Mouse (Mus musculus) c-Kit-negative CD71-positive TER-119-positive erythroid progenitor cells, embryonic 14.5 days (primary cell): ENCODE measurements around the gene Cracr2a.

Experiments used
- DNase-seq: peaks from one replicate; pipeline ENCODE4 v3.0.0-alpha.2; 2013; ENCODE audit warnings: low read depth, low spot score

The Cracr2a gene

GRCm38 (mm10) chr6:127625135-127625534, 64.0 kb downstream of the Cracr2a start:
- peak; percentile 25 for DNase-seq

DNA sequence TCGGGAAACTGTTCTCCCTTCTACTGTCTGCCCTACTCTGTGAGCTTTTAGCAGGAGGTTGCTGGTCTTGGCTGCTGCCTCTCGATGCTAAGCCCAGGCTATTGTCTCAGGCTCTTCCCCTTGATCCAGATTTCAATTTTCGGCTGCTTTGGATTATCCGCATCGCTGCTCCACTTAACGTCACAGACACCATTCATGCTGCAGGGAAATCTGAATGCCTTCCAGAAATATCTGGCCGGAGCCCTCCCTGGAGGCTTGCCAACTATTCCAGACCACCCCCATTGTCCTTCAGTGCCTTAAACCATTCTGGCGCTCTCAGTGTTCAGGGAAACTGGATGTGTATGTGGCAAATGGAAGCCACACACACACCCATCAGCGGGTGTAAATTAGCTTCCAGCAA, 66.3 kb downstream of the Cracr2a start:
- no peak for DNase-seq

DNA sequence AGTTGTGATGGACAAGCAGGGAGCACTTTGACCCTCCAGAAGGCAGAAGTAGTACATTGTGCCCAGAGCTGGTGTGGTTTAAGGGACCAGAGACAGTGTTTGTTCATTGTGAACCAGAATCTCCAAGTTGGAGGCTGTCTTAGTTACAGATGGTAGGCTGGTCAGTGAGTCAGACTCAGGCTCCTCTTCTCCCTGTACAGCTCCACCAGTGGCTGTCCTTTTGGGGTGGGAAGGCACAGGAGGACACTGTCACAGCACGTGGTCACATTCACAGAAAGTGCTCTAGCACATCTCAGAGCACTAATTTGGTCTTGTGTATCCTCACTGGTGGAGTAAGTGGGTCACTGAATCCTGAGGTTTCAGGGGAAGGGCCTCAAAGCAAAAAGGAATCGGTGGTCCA, 68.1 kb downstream of the Cracr2a start:
- DNase-seq = no peak

- DNase-seq = no peak
Measured at GRCm38 (mm10) chr6:127634858-127635257, 73.7 kb downstream of the Cracr2a start.

DNA sequence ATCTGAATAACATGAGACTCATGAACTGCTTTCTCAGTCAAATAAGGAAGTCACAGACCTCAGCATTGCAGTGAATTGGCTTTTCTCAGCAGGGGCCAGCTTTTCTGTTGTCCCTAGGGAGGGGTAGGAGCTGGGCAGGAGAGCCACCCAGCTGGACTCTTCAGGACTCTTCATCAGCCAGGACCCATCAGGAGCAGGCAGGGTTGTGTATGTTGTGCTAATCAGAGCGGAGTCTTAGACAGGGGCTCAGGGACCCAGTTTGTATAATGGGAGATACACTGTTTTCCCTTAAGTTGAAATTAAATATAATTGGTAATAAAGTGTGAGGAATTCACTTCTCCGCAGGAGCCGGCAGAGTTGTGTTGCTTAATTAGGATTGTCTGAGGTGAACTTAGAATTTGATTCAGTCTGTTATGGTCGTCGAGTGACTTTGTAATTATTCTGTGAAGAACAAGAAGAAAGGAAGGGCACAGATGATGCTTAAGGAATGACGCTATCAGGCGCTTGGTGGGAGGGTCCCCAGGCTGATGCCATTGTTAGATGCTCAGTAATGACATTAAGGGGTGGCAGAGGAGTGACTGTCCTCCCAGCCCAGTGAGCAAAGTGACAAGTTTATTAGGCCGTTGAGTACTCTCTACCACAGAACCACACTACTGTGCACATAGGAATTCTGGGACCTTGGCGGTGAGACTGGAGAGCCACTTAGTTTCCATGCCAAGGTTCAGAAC, 74.5 kb downstream of the Cracr2a start:
- DNase-seq = no peak

- no peak for DNase-seq
Measured at GRCm38 (mm10) chr6:127641077-127641801, 80.1 kb downstream of the Cracr2a start.

GRCm38 (mm10) chr6:127655988-127656387, 94.8 kb downstream of the Cracr2a start:
- no peak for DNase-seq

- no peak for DNase-seq
Measured at GRCm38 (mm10) chr6:127657152-127657551, 96.0 kb downstream of the Cracr2a start.

- DNase-seq = no peak
Measured at GRCm38 (mm10) chr6:127659472-127659871, 98.3 kb downstream of the Cracr2a start.

GRCm38 (mm10) chr6:127659966-127660365, 98.8 kb downstream of the Cracr2a start:
- no peak for DNase-seq

DNA sequence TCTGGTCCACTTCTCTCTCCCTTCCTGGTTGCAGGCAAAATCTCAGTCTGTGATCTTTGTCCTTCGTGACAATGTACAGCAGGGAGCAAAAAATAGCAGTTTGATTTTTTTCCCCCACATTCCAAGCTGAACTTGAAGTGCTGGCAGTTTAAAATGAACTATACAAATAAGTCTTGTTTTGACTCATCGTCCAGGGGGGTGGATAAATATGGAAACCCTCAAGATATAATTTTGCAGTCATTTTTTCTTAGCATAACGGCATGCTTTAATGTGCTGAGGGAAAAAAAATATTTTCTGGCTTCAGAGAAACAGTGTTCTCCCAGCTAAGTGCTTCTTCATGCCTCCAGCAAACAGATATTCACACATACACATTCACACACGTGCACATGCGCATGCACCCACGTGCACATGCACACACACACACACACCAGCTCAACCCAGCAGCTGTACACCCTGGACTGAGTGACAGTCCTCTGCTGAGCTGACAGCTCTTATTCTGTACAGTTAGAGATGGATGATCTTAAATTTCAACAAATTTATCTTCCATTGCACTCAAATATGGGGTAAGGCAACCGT, 100.7 kb downstream of the Cracr2a start:
- no peak for DNase-seq

GRCm38 (mm10) chr6:127663263-127663662, 102.1 kb downstream of the Cracr2a start:
- DNase-seq = no peak

DNA sequence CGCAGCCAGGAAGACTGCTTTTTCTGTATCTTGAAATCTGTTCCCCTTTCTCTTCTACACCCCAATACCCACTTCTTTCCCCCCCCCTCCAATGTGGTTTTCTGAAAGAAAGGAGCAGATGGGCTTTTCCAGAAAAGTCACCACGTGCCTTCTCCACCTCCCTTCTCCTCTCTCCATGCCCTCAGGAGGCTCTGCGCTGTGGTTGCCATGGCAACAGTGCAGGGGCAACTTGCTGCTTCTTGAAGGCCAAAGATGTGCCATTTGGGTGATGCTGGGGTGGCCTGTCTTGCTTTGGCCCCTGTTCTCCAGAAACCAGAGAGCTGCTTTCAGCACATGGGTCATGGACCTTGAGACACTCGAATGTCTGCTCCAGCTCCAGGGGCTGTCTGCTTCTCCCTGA, 108.2 kb downstream of the Cracr2a start:
- DNase-seq = no peak

DNA sequence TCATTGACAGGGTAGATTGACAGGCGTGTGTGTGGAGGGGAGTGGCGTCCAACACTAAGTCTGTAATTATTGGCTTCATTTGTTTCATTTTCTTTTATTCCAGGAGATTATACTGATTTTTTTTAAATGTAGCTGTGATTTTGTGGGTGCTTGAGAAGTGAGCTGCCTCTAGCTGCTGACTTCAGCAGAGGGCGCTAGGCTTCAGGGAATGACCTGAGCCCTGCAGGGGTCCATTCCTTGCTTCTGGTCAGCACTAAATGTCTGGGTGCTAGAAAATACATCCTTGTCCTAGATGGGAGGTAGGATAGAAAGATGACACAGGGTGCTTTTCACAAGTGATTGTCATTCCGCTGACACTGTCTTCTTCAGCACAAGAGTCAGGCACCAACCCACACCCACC, 108.9 kb downstream of the Cracr2a start:
- DNase-seq = no peak

GRCm38 (mm10) chr6:127672071-127672470, 110.9 kb downstream of the Cracr2a start:
- no peak for DNase-seq

- no peak for DNase-seq
Measured at GRCm38 (mm10) chr6:127676866-127677265, 115.7 kb downstream of the Cracr2a start.

DNA sequence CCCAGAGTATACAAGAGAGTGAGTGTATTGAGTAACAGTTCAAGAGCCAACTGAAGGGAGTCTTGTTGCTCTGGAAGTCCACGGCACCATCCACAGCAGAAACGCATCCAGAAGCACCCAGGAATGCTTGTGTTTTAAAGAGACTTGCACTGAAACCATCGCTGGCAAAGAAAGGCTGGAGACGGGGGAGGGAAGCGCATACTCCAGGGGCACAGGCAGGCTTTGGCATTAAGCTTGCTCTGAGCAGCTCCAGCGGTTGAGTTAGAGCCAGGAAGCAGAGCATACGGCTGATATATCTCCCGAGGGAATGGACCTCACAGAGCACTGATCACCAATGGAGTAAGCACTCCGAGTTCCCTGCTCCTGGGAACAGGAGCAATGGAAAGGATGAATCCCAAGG, 117.2 kb downstream of the Cracr2a start:
- no peak for DNase-seq

GRCm38 (mm10) chr6:127678998-127679397, 117.9 kb downstream of the Cracr2a start:
- no peak for DNase-seq

- no peak for DNase-seq
Measured at GRCm38 (mm10) chr6:127680784-127681183, 119.6 kb downstream of the Cracr2a start.

DNA sequence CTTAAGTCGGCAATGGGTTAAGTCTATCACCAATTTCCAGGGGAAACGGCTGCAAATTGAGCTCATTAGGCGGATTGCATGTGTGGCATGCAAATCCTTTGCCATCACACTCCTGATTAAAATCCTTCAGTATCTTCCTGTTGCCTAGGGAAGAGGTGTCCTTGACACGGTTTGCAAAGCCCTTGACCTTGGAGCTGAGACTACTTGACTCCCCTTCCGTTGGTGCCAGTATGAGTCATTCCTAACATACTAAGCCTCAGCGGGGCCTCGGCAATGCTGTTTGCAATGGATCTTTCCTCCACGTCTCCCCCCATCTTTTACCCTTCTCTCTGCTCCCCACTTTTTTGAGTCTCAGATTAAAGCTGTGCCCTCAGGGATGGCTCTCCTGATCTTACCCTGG, 122.4 kb downstream of the Cracr2a start:
- DNase-seq = no peak

DNA sequence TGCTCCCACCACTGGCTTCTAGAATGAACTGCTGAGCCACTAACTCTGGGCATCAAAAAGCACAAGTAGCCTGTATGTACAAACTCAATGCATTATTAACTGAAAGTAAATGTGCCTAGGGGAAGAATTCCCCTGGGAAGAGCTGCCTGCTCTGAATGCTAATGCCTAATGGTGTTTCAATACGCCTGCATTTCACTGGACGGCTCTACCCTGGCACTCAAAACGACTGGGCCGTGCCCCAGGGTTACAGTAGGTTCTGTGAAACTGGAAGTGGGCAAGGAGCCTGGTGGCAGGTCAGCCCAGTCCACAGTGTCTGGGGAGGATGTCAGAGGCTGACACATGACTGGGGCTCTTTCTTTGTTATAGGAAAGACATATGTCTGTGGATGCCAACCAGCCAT, 123.8 kb downstream of the Cracr2a start:
- DNase-seq = no peak

GRCm38 (mm10) chr6:127687181-127687860, 126.2 kb downstream of the Cracr2a start:
- no peak for DNase-seq
